Mouse (Mus musculus) telencephalon, adult 2 months (tissue): ENCODE measurements around the gene Gdf5.
A peak's percentile ranks its signal among the peaks of the same experiment; 100 is the strongest.

ENCODE experiments used
- DNase-seq: peaks from one replicate; pipeline ENCODE4 v3.0.0-alpha.2; 2011; ENCODE audit warnings: low read depth, low spot score

Gene Gdf5

GRCm38 (mm10) chr2:155945124-155945523 lies at the start of gene Gdf5:
Gdf5 (minus strand) TSS chr2:155945367.
- peak; percentile 26 for DNase-seq

GRCm38 (mm10) chr2:155991863-155992321 lies 46.7 kb upstream of the Gdf5 start:
- no peak for DNase-seq

GRCm38 (mm10) chr2:155991151-155991550 lies 46.0 kb upstream of the Gdf5 start:
- no peak for DNase-seq

GRCm38 (mm10) chr2:155989085-155989484 lies 43.9 kb upstream of the Gdf5 start:
- no peak for DNase-seq

- DNase-seq = no peak
Measured at GRCm38 (mm10) chr2:155987131-155987530, 42.0 kb upstream of the Gdf5 start.

- DNase-seq = no peak
Measured at GRCm38 (mm10) chr2:155985776-155986175, 40.6 kb upstream of the Gdf5 start.

GRCm38 (mm10) chr2:155979328-155979991 lies 34.3 kb upstream of the Gdf5 start:
- no peak for DNase-seq

- DNase-seq = no peak
Measured at GRCm38 (mm10) chr2:155974087-155974731, 29.0 kb upstream of the Gdf5 start.

GRCm38 (mm10) chr2:155973348-155973747 lies 28.2 kb upstream of the Gdf5 start:
- no peak for DNase-seq

- no peak for DNase-seq
Measured at GRCm38 (mm10) chr2:155962991-155963390, 17.8 kb upstream of the Gdf5 start.

- no peak for DNase-seq
Measured at GRCm38 (mm10) chr2:155961862-155962261, 16.7 kb upstream of the Gdf5 start.

- DNase-seq = no peak
Measured at GRCm38 (mm10) chr2:155959981-155960380, 14.8 kb upstream of the Gdf5 start.

GRCm38 (mm10) chr2:155956134-155957059 lies 11.2 kb upstream of the Gdf5 start, which contains the start of gene Cep250:
Cep250 (plus strand) TSS chr2:155956458.
- peak; percentile 87 for DNase-seq

- DNase-seq = no peak
Measured at GRCm38 (mm10) chr2:155952006-155952405, 6.8 kb upstream of the Gdf5 start.

- no peak for DNase-seq
Measured at GRCm38 (mm10) chr2:155949362-155949761, 4.2 kb upstream of the Gdf5 start.

GRCm38 (mm10) chr2:155947390-155948002 lies 2.3 kb upstream of the Gdf5 start:
- DNase-seq = no peak

- DNase-seq = no peak
Measured at GRCm38 (mm10) chr2:155946499-155946898, 1.3 kb upstream of the Gdf5 start.

GRCm38 (mm10) chr2:155946069-155946468 lies 902 bp upstream of the Gdf5 start:
- DNase-seq = peak; percentile 13

GRCm38 (mm10) chr2:155945580-155945979 lies 413 bp upstream of the Gdf5 start:
- no peak for DNase-seq

- no peak for DNase-seq
Measured at GRCm38 (mm10) chr2:155944685-155945084, 482 bp downstream of the Gdf5 start.

- no peak for DNase-seq
Measured at GRCm38 (mm10) chr2:155943463-155943862, 1.7 kb downstream of the Gdf5 start.
